Mouse (Mus musculus) bone marrow macrophage, adult 2 months (primary cell): Measurements from ENCODE around the gene Mroh2a.

ENCODE experiments used
- CTCF ChIP-seq: IDR thresholded peaks from 2 replicates; pipeline ENCODE4 v1.5.1; 2012; ENCODE audit warnings: low read depth, mild to moderate bottlenecking, low read length, moderate library complexity
- POLR2A ChIP-seq: IDR thresholded peaks from 2 replicates; pipeline ENCODE4 v1.6.1; 2012; ENCODE audit warnings: mild to moderate bottlenecking, low read depth, low read length, borderline replicate concordance

- TF ChIP-seq CTCF: no peak
- no peak for TF ChIP-seq POLR2A
These were observed 79.8 kb downstream of the Mroh2a start for GRCm38 (mm10) chr1:88306543-88306942.
